Mouse (Mus musculus) embryonic facial prominence, embryonic 11.5 days (tissue): ENCODE results near the gene Cep128. TPM values are rescaled to one million over a fixed set of nuclear protein-coding genes. Genes with fewer than 3 reads are reported as not detected.

ENCODE experiments used
- ATAC-seq: fragments of 200-750 bp; cut with Nextera tagmentation; replicated peaks from 2 replicates; pipeline ENCODE4 v1.8.0; 2017; ENCODE audit warnings: low read depth; ENCODE audit not compliant: insufficient number of reproducible peaks, low FRiP score, low TSS enrichment
- DNase-seq: peaks from one replicate; pipeline ENCODE4 v3.0.0-alpha.2; 2015; ENCODE audit warnings: low spot score
- H3K27ac ChIP-seq: fragments of 300-500 bp; sonication (generic); replicated peaks from 2 replicates; pipeline ENCODE4 v1.5.1; 2014; ENCODE audit warnings: mild to moderate bottlenecking, low read depth, low read length, control low read depth
- H3K27me3 ChIP-seq: fragments of 300-500 bp; sonication (generic); 2 replicates; pipeline ENCODE4 v1.6.1; 2014; ENCODE audit warnings: mild to moderate bottlenecking, low read length, moderate library complexity, mixed read lengths; ENCODE audit not compliant: control insufficient read depth, insufficient read depth
- H3K36me3 ChIP-seq: fragments of 300-500 bp; sonication (generic); replicated peaks from 2 replicates; pipeline ENCODE4 v1.6.1; 2014; ENCODE audit warnings: low read depth, mild to moderate bottlenecking, low read length, moderate library complexity, mixed read lengths; ENCODE audit not compliant: control insufficient read depth, insufficient read depth
- H3K4me1 ChIP-seq: fragments of 300-500 bp; sonication (generic); 2 replicates; pipeline ENCODE4 v1.6.1; 2014; ENCODE audit warnings: low read length, mixed read lengths; ENCODE audit not compliant: control insufficient read depth, insufficient read depth
- H3K4me2 ChIP-seq: fragments of 300-500 bp; sonication (generic); 2 replicates; pipeline ENCODE4 v1.6.1; 2014; ENCODE audit warnings: low read depth, mild to moderate bottlenecking, control low read depth, low read length, moderate library complexity
- H3K4me3 ChIP-seq: fragments of 300-500 bp; sonication (generic); 2 replicates; pipeline ENCODE4 v1.5.1; 2014; ENCODE audit warnings: low read depth, low read length, control low read depth
- H3K9ac ChIP-seq: fragments of 300-500 bp; sonication (generic); replicated peaks from 2 replicates; pipeline ENCODE4 v1.6.1; 2014; ENCODE audit warnings: mild to moderate bottlenecking, control low read depth, low read length
- H3K9me3 ChIP-seq: fragments of 300-500 bp; sonication (generic); replicated peaks from 2 replicates; pipeline ENCODE4 v1.6.1; 2016; ENCODE audit warnings: mild to moderate bottlenecking, low read length, inconsistent platforms, mixed read lengths; ENCODE audit not compliant: control insufficient read depth
- WGBS: fragments of 180-500 bp; shearing (Covaris S2); extraction: QIAGEN DNeasy Blood & Tissue Kit; methylation state at CpG from one replicate; pipeline ENCODE4 v1.1.7; 2014; 5-methylcytosine and 5-hydroxymethylcytosine counted together
- polyA plus RNA-seq: library from polyadenylated mRNA; unstranded; fragments of >200 nt; fragmentation: Nextera tagmentation; extraction: Ambion mirVana; gene quantifications from 2 replicates; pipeline ENCODE4 v1.2.1, GENCODE M21; 2014

The Cep128 gene
- polyA plus RNA-seq: 10.7 and 10.8 TPM in 2 replicates

DNA sequence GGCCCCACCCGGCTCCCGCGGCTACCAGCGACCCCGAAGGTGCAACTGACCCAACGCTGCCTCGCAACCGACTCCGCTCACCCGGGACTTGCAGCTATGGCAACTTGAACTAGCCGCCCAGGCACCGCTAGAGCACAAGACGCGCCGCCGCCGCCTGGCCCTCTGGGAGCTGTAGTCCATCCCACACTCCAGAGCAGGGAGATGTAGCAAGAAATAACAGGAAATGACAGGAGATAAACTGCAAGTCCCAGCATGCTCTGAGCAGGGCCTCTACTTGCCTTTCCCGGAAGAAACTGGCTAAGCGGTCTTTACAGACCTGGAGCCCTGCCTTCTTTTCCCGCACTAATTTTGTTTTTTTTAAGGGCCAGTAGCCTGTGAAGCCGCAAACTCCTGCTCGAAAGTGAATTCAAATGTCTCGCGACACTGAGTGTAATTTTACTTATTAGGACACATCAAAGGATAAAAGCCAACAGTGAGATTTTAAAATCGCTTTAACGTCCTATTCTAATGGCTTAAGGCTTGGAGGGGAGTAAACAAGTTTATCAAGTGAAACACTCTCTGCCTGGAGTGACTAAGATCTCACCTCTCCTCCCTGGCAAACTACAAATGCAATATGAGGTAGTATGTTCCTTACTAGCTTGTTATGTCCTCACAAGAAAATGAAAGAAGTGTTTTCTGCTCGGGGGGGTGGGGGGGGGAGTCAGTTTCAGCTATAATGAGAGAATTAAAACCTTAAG lies at the start of gene Cep128, which contains the start of gene Tshr:
TSS of gene Cep128 (minus strand) at position 129 of the 737 bp plus-strand sequence.
TSS of gene Tshr (plus strand) at position 283 of the 737 bp plus-strand sequence.
- ATAC-seq (peak; percentile 100), DNase-seq (peak; percentile 95)
- H3K27me3 ChIP-seq: no peaks in the 10 kb centered on the region
- peak within 1 kb of the TSS; percentile 61 for H3K9ac ChIP-seq
- H3K9me3 ChIP-seq: no peaks in the 10 kb centered on the region
- no peaks in the 10 kb centered on the region for H3K36me3 ChIP-seq
- no peaks in the 10 kb centered on the region for H3K4me1 ChIP-seq
- H3K4me2 ChIP-seq: peak within 1 kb of the TSS; percentile 84
- WGBS: 1% methylated on average over 27 of the region's 27 CpGs
- no peak within 1 kb of the TSS for H3K27ac ChIP-seq
- H3K4me3 ChIP-seq: peak within 1 kb of the TSS; percentile 59

DNA sequence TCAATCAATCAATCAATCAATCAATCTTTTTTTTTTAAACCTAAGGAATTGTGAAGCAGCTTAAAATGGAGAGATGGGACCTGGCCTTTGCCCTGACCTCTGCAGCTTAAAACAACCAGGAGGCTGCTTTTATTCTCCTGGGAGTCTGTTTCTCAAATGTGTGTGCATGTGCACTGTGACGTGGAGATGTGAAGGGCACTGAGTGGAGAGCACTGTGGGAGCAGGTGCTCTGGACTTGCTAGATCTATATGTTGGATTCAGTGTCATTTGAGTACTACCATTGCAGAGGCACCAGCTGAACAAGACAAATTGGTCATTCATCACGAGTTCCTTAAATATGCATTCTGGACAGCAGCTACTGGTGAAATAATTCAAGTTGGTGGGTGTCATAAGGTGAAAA lies 42.9 kb upstream of the Cep128 start:
- Histone ChIP-seq H3K9me3 (no peaks in the 10 kb centered on the region), H3K27ac (no peak overlapping the region), H3K9ac (no peak overlapping the region), H3K4me1 (no peaks in the 10 kb centered on the region), H3K27me3 (no peaks in the 10 kb centered on the region), H3K36me3 (no peaks in the 10 kb centered on the region), H3K4me3 (no peak overlapping the region), H3K4me2 (no peak overlapping the region)
- no peak for ATAC-seq
- 49% methylated on average over 2 of the region's 2 CpGs for WGBS
- DNase-seq: no peak

DNA sequence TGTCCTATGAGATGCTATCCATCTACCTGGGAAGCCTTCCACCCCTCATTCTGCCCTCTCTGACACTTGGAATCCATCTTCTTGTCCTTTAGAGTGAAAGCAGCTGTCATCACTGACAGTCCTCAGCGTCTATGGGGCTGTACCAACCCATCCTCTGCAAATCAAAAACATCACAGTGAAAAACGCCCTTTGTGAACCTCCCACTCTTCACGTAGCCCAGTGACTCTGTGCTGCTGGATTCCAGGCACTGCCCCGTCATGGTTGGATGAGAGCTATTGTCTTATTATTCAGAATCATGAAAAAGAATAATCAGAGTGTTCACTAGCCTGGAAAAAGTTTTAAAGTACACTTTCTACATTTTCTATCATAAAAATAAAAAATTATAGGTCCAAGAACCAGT lies 42.3 kb upstream of the Cep128 start:
- Histone ChIP-seq H3K36me3 (no peaks in the 10 kb centered on the region), H3K9ac (no peak overlapping the region), H3K27me3 (no peaks in the 10 kb centered on the region), H3K27ac (no peak overlapping the region), H3K4me1 (no peaks in the 10 kb centered on the region), H3K4me3 (no peak overlapping the region), H3K9me3 (no peaks in the 10 kb centered on the region), H3K4me2 (no peak overlapping the region)
- DNase-seq (no peak), ATAC-seq (no peak)
- WGBS: 43% methylated on average over 4 of the region's 4 CpGs

DNA sequence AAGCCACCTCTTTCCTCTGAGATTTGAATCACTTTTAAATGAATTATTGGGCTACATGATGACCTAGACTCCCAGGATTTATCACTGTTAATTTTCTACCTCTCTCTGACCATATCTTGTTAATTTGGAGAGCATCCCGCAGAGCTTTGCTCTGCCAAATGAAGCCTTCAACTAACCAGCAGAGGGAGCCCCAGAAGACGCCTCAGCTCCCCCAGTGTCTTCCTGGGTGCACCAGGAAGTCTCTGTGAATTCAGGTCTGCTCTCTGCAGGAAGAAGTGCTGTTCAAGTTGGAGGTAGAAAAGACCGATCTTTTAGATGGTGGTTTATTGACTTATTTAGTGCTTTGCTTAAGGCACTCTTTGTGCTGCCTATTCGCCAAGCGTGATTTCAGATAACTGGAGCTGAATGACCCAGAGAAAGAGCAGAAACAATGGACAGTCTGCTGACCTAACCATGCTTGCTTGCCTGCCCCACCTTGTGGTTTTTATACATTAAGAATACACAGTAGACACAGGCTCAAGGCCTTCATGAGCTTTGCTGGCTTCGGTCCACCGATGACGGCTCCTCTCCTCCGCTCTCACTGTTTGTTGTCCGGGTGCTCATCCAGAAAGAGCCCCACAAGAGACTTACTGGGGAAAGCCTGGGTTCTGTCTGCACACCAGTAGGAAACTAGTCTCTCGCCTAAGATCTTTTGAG lies 39.1 kb upstream of the Cep128 start:
- H3K27me3 ChIP-seq: no peaks in the 10 kb centered on the region
- DNase-seq (peak; percentile 18), ATAC-seq (no peak)
- no peak overlapping the region for H3K4me2 ChIP-seq
- no peaks in the 10 kb centered on the region for H3K4me1 ChIP-seq
- H3K27ac ChIP-seq: no peak overlapping the region
- no peaks in the 10 kb centered on the region for H3K36me3 ChIP-seq
- H3K9me3 ChIP-seq: no peaks in the 10 kb centered on the region
- H3K4me3 ChIP-seq: no peak overlapping the region
- 79% methylated on average over 11 of the region's 11 CpGs for WGBS
- no peak overlapping the region for H3K9ac ChIP-seq

DNA sequence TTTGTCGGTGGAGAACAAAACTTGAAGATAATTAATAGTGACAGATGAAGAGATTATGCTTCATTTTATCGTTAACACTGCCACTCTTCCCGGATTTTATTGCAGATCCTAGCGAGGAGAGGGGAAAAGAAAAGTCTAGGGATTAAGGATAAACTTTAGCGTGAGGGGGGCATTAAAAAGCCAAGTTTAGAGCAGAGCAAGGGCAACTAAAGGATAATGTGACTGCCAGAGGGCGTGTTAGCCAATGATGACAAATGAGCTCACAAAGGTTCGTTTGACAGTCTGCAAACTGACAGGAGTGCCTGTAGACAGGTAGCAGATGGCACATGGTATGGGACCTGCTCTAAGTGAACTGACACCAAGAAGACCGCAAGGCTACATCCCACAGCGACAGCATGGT lies 37.1 kb upstream of the Cep128 start:
- Histone ChIP-seq H3K36me3 (no peaks in the 10 kb centered on the region), H3K9me3 (no peaks in the 10 kb centered on the region), H3K4me3 (no peak overlapping the region), H3K27ac (no peak overlapping the region), H3K27me3 (no peaks in the 10 kb centered on the region), H3K4me2 (no peak overlapping the region), H3K9ac (no peak overlapping the region), H3K4me1 (no peaks in the 10 kb centered on the region)
- WGBS: 45% methylated on average over 9 of the region's 9 CpGs
- peak; percentile 3 for DNase-seq
- no peak for ATAC-seq

DNA sequence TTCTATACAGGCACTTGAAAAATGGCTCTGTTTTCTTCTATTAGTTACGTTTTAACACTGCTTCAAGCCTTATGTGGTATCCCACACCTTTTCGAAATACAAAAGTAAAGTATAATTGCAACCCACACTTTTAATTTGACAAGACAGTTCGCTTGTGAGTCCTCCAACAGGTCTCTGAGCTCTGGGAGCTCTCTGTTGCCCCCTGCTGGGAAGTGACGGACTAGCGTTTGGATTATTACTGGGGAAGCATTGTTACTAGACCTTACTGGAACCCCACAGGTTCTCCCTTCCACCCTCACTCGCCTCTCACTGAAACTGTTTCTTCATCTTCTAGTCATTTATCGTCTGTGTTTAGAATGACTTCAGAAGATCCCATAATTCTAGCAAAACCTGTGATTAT lies 34.6 kb upstream of the Cep128 start:
- DNase-seq (peak; percentile 71), ATAC-seq (no peak)
- no peaks in the 10 kb centered on the region for H3K36me3 ChIP-seq
- no peak overlapping the region for H3K4me2 ChIP-seq
- no peaks in the 10 kb centered on the region for H3K9me3 ChIP-seq
- no peak overlapping the region for H3K27ac ChIP-seq
- 46% methylated on average over 7 of the region's 7 CpGs for WGBS
- H3K4me3 ChIP-seq: no peak overlapping the region
- H3K9ac ChIP-seq: no peak overlapping the region
- H3K27me3 ChIP-seq: no peaks in the 10 kb centered on the region
- no peaks in the 10 kb centered on the region for H3K4me1 ChIP-seq

DNA sequence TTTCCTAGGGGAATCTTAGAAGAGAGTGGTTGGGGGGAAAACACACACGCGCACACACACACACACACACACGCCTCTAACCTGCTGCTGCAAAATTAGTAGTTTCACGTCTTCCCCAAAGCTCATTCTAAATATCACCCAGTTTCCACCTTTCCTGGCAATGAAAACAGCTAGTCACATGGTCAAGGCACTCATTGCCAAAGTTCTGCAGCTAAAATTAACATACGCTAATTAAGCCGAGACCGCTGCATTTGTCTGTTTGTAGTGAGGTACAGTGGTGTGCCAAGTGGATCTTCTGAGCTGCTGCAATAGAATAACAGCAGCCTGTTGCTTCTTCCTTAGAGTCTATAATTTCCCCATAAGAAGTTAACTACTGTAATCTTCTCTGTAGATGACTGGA lies 32.6 kb upstream of the Cep128 start:
- 94% methylated on average over 7 of the region's 7 CpGs for WGBS
- no peaks in the 10 kb centered on the region for H3K4me1 ChIP-seq
- no peaks in the 10 kb centered on the region for H3K36me3 ChIP-seq
- no peak overlapping the region for H3K9ac ChIP-seq
- no peak overlapping the region for H3K4me3 ChIP-seq
- no peak overlapping the region for H3K4me2 ChIP-seq
- ATAC-seq: no peak
- no peaks in the 10 kb centered on the region for H3K27me3 ChIP-seq
- DNase-seq: no peak
- no peaks in the 10 kb centered on the region for H3K9me3 ChIP-seq
- no peak overlapping the region for H3K27ac ChIP-seq

DNA sequence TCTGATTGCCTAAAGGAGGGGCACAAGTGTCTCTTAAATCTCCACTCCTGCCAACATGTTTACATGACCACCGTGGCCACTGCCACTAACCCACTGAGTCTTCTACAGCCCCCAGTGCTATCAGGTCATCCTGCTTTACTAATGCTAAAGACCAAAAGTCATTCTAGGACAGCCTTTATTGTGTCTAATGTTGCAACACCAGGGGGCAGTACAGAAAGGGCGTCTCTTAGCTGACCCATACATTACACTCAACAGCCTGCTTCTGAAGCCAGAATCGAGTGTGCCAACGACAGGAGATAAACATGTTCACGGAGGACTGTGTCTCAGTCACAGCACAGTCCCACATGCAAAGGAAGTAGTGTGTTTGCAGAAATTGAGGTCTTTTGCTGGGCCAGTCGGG lies 30.9 kb upstream of the Cep128 start:
- no peaks in the 10 kb centered on the region for H3K36me3 ChIP-seq
- H3K4me3 ChIP-seq: no peak overlapping the region
- 76% methylated on average over 6 of the region's 6 CpGs for WGBS
- no peak for ATAC-seq
- H3K4me2 ChIP-seq: no peak overlapping the region
- no peaks in the 10 kb centered on the region for H3K27me3 ChIP-seq
- no peaks in the 10 kb centered on the region for H3K4me1 ChIP-seq
- no peak overlapping the region for H3K27ac ChIP-seq
- no peak for DNase-seq
- no peak overlapping the region for H3K9ac ChIP-seq
- H3K9me3 ChIP-seq: no peaks in the 10 kb centered on the region
